Mouse (Mus musculus) right cerebral cortex, postnatal 25 days (tissue): ENCODE results near the gene Plekhb1.
A peak's percentile ranks its signal among the peaks of the same experiment; 100 is the strongest.

ENCODE experiments used
- DNase-seq: peaks from one replicate; pipeline ENCODE4 v3.0.0; 2022

Gene Plekhb1

DNA sequence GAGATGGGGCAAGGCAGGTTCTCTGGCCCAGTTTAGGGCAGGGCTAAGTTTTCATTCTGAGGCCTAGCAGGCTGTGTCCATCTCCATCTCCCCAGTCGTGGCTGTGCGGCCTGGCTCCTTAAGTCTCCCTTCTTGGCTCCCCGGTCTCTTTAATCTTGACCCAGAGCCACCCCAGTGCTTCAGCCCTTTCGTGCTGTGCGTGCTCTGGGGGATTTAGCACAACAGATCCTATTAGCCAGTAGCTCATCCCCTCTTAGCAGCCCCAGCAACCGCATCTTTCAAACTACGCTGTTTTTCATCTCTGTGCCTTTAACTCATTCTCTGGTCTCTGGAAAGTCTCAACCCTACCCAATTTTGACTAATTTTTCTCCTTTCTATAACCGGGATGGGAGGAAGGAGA, at the start of gene Plekhb1:
Gene Plekhb1, minus strand, starts transcription at position 184 of the 400 bp plus-strand sequence.
- no peak for DNase-seq

DNA sequence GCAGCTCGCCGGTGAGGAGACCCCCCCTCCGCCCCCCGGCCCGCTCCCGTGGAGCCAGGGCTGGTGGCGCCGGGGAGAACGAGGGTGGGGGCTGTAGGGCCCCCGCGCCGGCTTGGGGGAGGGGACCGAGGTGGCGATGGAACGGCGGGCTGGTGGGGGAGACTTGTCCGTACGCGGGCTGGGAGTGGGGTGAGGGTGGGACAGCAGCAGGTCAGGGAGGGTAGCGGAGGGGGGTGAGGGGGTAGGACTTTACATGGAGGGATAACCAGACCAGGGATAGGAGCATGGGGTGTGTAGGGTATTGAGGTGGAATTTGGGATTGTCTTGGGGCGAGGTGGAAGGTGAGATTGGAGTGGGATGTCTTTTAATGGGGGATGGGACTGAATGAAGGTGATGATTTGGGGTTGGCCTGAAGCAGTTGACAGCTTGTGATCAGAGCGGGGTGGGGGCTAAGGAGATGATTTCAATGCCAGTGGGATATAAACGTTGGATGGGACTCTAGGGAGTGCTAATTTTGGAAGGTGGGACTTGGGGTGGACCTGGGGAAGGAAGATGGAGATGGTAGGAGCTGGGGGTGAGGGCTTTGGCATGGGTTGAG, 44.8 kb upstream of the Plekhb1 start:
- no peak for DNase-seq

DNA sequence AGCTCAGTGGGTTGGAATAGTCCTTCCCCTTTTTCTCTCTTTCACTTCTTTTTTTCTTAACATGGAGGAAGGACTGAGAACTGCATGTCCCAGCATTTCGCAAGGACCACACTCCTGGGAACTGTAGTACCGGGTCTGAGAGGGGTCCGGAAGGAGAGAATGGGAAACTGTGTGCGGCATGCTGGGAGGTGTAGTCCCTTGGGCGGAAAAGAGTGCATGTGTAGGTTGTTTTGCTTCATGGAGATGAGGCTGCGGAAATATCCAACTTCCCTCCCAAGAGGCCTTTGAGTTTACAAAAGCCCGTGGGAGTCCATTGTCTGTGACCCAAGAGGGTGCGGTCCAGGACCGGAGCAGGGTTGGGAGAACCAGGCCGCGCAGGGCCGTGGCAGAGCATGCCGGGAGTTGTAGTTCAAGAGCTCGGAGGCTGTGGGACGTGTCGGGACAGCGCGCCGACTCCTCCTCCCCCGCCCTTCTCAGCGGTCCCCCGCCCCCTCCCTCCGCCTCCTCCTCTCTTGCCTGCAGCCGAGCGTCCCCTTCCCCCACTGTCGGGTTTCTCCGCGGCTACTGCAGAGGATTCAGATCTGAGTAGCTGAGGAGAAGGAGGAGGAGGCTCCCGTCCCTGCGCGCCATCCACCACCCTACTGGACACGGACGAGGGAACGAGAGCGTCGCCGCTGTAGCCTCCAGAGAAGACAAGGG, 44.1 kb upstream of the Plekhb1 start, which contains the start of gene Fam168a:
Gene Fam168a, plus strand, starts transcription at position 493 of the 699 bp plus-strand sequence.
- peak; percentile 95 for DNase-seq

GRCm38 (mm10) chr7:100699771-100700770, 37.9 kb upstream of the Plekhb1 start:
- DNase-seq: no peak

GRCm38 (mm10) chr7:100693199-100693598, 31.0 kb upstream of the Plekhb1 start:
- no peak for DNase-seq

- no peak for DNase-seq
Observed at GRCm38 (mm10) chr7:100688471-100688870, 26.3 kb upstream of the Plekhb1 start.

DNA sequence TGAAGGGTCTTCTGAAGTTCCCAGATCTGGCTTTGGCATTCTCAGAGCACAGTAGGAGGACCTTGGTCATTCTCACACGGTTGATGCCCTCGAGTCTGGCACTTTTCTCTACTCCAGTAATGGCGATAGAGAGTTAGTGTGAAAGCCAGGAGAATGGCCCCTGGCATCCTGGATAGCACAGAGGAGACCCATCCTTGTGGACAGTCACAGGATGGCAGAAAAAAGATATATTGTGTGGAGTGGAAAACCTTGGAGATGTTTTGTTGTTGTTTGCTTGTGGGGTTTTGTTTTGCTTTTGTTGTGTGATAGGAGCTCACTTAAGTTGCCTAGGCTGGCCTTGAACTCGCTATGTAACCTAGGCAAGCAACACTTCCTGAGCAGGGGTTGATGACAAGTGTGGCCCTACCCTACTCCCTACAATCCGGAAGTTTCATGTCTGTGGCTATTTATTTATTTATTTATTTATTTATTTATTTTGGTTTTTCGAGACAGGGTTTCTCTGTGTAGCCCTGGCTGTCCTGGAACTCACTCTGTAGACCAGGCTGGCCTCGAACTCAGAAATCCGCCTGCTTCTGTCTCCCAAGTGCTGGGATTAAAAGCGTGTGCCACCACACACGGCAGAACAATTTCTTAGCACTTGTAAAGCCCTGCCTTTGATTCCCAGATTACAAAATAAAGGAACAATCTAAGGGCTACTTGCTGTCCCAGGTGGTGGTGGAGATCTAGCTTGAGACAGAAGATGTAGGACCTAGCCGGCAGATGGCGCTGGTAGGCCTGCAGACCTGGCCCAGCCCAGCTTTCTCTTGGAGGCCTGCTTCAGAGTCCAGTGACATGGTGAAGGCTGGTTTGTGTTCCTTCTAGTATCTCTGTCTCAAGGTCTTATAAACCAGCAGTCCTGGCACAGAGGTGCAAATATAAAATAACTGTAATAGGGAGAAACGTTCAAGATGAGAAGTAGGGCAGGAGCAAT, 23.1 kb upstream of the Plekhb1 start:
- DNase-seq: peak; percentile 64

DNA sequence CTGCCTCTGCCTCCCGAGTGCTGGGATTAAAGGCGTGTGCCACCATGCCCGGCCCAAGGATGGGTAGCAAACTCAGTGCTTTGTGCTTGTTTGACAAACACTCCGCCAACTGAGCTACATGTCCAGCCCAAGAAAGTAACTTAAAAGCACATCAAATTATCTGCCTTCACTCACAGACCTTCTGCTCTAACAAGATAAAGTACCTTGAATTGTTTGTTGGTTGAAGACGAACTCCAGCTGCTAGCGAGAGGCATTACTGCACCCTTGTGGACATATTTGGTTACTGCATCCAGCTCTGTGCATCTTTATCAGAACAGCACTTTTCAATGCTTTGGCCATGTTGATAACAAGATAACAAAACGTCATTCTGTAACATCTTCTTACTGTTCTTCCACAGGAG, 22.3 kb upstream of the Plekhb1 start:
- DNase-seq: peak; percentile 38

GRCm38 (mm10) chr7:100684081-100684480, 21.9 kb upstream of the Plekhb1 start:
- DNase-seq: no peak

GRCm38 (mm10) chr7:100683241-100683640, 21.0 kb upstream of the Plekhb1 start:
- no peak for DNase-seq

- DNase-seq: peak; percentile 23
Observed at GRCm38 (mm10) chr7:100681132-100681531, 18.9 kb upstream of the Plekhb1 start.

GRCm38 (mm10) chr7:100678948-100679880, 17.0 kb upstream of the Plekhb1 start:
- no peak for DNase-seq

GRCm38 (mm10) chr7:100678052-100678451, 15.8 kb upstream of the Plekhb1 start:
- no peak for DNase-seq

DNA sequence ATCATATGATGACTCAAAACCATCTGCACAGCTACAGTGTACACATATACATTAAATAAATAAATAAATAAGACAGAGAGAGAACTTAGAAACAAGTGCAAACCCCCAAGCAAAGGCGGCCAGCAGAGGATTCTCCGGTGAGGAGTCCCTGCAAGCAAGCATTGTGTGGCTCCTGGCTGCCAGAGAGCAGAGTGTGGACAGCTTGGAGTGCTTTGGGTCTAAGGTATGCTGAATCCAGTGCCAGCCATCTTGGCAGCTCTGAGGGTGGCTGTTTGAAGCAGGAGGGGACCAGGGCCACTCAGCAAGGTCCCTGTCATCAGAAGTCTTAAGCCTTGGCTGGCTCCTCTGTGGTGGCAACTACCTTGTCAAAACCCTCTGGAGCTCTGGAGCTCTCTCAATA, 12.7 kb upstream of the Plekhb1 start:
- no peak for DNase-seq

GRCm38 (mm10) chr7:100673452-100673851, 11.2 kb upstream of the Plekhb1 start:
- DNase-seq: no peak

DNA sequence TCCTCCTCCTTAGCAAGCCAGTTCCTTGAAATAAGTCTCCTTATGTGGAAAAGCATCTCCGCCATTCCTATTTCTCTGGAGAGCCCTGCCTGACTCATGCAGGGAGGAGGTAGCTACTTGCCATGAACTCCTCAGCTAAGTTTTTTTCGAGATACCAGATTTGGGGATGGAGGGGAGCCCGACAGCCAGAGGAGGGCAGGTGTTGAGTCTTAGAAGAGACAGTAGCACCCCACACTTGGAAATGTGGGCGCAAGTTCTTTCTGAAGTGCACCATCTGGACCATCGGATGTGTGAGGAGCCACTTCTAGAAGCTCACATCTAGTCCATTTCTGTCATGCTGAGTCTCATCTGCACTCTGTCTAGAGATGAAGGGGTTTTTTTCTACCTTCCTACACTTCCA, 8.4 kb upstream of the Plekhb1 start:
- DNase-seq: peak; percentile 65

DNA sequence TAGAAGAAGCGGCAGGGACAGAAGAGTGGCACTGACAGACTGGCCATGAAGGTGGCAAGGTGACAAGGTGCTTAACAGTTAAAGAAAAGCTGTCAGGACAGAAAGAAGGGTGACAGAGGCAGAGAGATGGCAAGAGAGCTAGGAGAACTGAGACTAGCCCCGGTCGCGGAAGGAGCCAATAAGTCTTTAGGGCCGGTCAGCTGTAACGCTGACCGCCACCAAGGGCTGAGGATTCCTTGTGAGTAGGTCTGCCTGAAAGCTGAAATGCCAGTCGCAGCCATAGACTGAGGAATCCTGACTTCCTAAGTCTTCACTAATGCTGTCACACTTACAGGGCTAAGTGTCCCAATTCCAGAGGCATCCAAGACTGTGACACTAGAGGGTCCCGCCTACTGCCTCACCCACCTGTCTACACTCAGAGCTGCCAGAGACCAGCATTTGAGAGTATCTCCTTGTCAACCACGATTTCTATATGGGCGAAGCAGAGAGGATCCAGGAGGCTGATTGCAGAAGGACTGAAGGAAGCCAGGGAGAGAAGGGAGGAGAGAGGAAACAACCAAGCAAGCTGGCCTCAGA, 1.6 kb upstream of the Plekhb1 start:
- DNase-seq: no peak

GRCm38 (mm10) chr7:100663190-100663589, 976 bp upstream of the Plekhb1 start:
- DNase-seq: peak; percentile 82

DNA sequence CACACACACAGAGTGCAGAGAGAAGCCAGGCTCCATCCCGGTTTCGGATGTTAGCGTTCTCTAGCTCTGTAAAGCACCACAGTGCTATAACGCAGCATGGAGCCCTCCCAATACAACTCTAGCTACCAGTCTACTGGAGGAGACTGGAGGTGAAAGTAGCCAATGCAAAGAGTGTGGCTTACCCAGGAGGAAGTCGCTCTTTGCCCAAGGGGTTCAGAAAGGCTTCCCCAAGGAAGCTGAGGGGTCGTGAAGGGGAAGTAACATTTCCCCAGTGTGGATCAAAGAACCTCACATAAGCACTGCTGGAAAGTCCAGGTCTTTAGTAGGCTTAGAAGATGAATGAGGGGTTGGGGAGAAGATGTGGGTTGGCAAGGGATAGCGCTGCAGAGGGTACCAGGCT, 950 bp downstream of the Plekhb1 start:
- DNase-seq: no peak

DNA sequence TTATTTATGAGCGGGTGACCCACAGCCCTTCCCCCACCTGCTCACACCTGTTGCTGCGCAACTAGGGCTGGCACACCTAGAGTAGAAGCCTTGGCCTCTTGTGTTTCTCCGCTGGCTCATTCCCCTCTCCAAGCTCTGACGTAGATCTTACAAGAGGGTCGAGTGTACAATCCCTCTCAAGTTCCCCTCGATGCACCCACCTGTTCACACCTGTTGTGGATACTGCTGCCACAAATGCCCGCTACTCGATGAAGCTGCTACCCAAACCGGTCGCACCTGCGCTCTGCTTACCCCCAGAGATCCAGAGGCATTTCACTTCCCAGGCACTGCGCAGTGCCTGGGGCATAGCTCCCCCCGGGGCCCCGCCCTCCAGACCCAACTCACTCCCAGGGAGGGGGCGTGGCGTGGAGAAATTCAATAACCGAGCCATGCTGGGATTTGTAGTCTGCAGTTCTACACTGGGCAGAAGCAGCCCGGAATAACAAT, 4.1 kb downstream of the Plekhb1 start:
- no peak for DNase-seq
